Mouse (Mus musculus) adrenal gland, postnatal 25 days (tissue): ENCODE results near the gene Lrrc74a. TPM values are rescaled to one million over a fixed set of nuclear protein-coding genes. Genes with fewer than 3 reads are reported as not detected.

Experiments
- DNase-seq: peaks from one replicate; pipeline ENCODE4 v3.0.0; 2021; ENCODE audit warnings: mixed read lengths
- total RNA-seq: library from RNA; stranded (reverse); gene quantifications from 2 replicates; pipeline ENCODE4 v1.2.3, GENCODE M21; 2021

The Lrrc74a gene
- total RNA-seq, 1 experiment from 2014 or later: not detected

GRCm38 (mm10) chr12:86804857-86805256 is 70.7 kb downstream of the Lrrc74a start:
- no peak for DNase-seq

GRCm38 (mm10) chr12:86805315-86805714 is 71.1 kb downstream of the Lrrc74a start:
- no peak for DNase-seq

- peak; percentile 68 for DNase-seq
Measured at GRCm38 (mm10) chr12:86806031-86806922, 72.1 kb downstream of the Lrrc74a start.

GRCm38 (mm10) chr12:86806923-86807794 is 73.0 kb downstream of the Lrrc74a start:
- DNase-seq: no peak

- no peak for DNase-seq
Measured at GRCm38 (mm10) chr12:86807795-86808128, 73.6 kb downstream of the Lrrc74a start.

GRCm38 (mm10) chr12:86808856-86809255 is 74.7 kb downstream of the Lrrc74a start:
- DNase-seq: no peak

- no peak for DNase-seq
Measured at GRCm38 (mm10) chr12:86810040-86810439, 75.9 kb downstream of the Lrrc74a start.

GRCm38 (mm10) chr12:86810725-86811444 is 76.7 kb downstream of the Lrrc74a start:
- DNase-seq: no peak

GRCm38 (mm10) chr12:86812782-86813181 is 78.6 kb downstream of the Lrrc74a start:
- no peak for DNase-seq

Other genes starting within 250 kb of the Lrrc74a start
- gene Vash1, start 55.7 kb upstream of the Lrrc74a start, total RNA-seq: 4.3 and 5.6 TPM in 2 replicates
- 2.1 and 3.8 TPM in 2 replicates for gene Angel1, start 7.9 kb upstream of the Lrrc74a start, total RNA-seq
- 65.4 and 74.6 TPM in 2 replicates for gene Irf2bpl, start 150.4 kb downstream of the Lrrc74a start, total RNA-seq
- 29.9 and 31.0 TPM in 2 replicates for gene Cipc, start 212.7 kb downstream of the Lrrc74a start, total RNA-seq